Mouse (Mus musculus): ENCODE data around the gene Epor. TPM values are rescaled to one million over a fixed set of nuclear protein-coding genes. Genes with fewer than 3 reads are reported as not detected.
A peak's percentile ranks its signal among the peaks of the same experiment; 100 is the strongest.

Gene Epor
- 4.9 and 5.8 TPM in 2 replicates for polyA plus RNA-seq (2014; fragmentation: Nextera tagmentation; extraction: Ambion mirVana)

GRCm38 (mm10) chr9:21963417-21963816 is at the start of gene Epor:
Gene Epor (minus strand): TSS chr9:21963506.
- H3K36me3 ChIP-seq (ENCODE audit: control insufficient read depth, insufficient read depth, low read length): peaks cover 4% of the 10 kb centered on the region; the same call in 1 of the 2 replicates
- H3K4me3 ChIP-seq (ENCODE audit: low read depth, low read length): peak within 1 kb of the TSS; percentile 38
- H3K4me1 ChIP-seq (ENCODE audit: control insufficient read depth, insufficient read depth, low read length): 0 out of 2 replicates have a peak, but pooled peaks cover 10% of the 10 kb centered on the region
- no peak within 1 kb of the TSS; the same call in 1 of the 2 replicates for H3K9ac ChIP-seq (ENCODE audit: low read length)
- H3K27ac ChIP-seq (replicated peaks; ENCODE audit: low read depth, low read length): no peak within 1 kb of the TSS
- H3K4me2 ChIP-seq (ENCODE audit: low read depth, severe bottlenecking): peak within 1 kb of the TSS; percentile 76
- DNase-seq (ENCODE audit: low spot score) (peak; percentile 46), ATAC-seq (ENCODE audit: insufficient number of reproducible peaks, low FRiP score, low TSS enrichment, low read depth) (0 out of 2 replicates have a peak, but pooled peaks have one; percentile 49)
- peaks cover 36% of the 10 kb centered on the region for H3K27me3 ChIP-seq (ENCODE audit: control insufficient read depth, insufficient read depth, low read length)
- 18% methylated on average over 8 of the region's 8 CpGs for WGBS
- H3K9me3 ChIP-seq (ENCODE audit: control insufficient read depth, low read length): no peaks in the 10 kb centered on the region

DNA sequence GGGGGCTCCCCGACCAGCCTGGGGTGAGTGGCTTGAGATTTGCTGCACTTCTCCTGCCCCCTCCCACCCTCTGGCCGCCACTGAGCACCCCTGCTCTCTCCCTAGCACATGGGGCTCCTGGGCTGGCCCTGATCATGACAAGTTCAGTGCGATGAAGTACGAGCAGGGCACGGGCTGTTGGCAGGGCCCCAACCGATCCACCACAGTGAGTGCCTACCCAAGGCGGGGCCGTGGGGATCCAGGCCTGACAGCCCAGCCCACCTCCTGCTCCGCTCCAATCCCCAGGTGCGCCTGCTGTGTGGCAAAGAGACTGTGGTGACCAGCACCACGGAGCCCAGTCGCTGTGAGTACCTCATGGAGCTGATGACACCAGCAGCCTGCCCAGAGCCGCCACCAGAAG is 49.4 kb upstream of the Epor start:
- H3K9me3 ChIP-seq (ENCODE audit: control insufficient read depth, low read length): no peaks in the 10 kb centered on the region
- no peak overlapping the region for H3K27ac ChIP-seq (replicated peaks; ENCODE audit: low read depth, low read length)
- DNase-seq (ENCODE audit: low spot score): no peak
- no peaks in the 10 kb centered on the region for H3K27me3 ChIP-seq (ENCODE audit: control insufficient read depth, insufficient read depth, low read length)
- H3K4me3 ChIP-seq (ENCODE audit: low read depth, low read length): no peak overlapping the region
- no peak overlapping the region for H3K9ac ChIP-seq (ENCODE audit: low read length)
- H3K4me1 ChIP-seq (ENCODE audit: control insufficient read depth, insufficient read depth, low read length): no peaks in the 10 kb centered on the region
- WGBS: 93% methylated on average over 13 of the region's 13 CpGs
- peaks cover 35% of the 10 kb centered on the region for H3K36me3 ChIP-seq (ENCODE audit: control insufficient read depth, insufficient read depth, low read length)
- H3K4me2 ChIP-seq (ENCODE audit: low read depth, severe bottlenecking): no peak overlapping the region
- no peak for ATAC-seq (ENCODE audit: insufficient number of reproducible peaks, low FRiP score, low TSS enrichment, low read depth)

GRCm38 (mm10) chr9:22011055-22011454 is 47.7 kb upstream of the Epor start:
- Histone ChIP-seq H3K4me2 (ENCODE audit: low read depth, severe bottlenecking) (no peak overlapping the region), H3K27me3 (ENCODE audit: control insufficient read depth, insufficient read depth, low read length) (no peaks in the 10 kb centered on the region), H3K9ac (ENCODE audit: low read length) (no peak overlapping the region), H3K36me3 (ENCODE audit: control insufficient read depth, insufficient read depth, low read length) (peaks cover 48% of the 10 kb centered on the region), H3K27ac (replicated peaks; ENCODE audit: low read depth, low read length) (no peak overlapping the region), H3K9me3 (ENCODE audit: control insufficient read depth, low read length) (no peaks in the 10 kb centered on the region), H3K4me3 (ENCODE audit: low read depth, low read length) (no peak overlapping the region), H3K4me1 (ENCODE audit: control insufficient read depth, insufficient read depth, low read length) (no peaks in the 10 kb centered on the region)
- no peak for DNase-seq (ENCODE audit: low spot score)
- 89% methylated on average over 5 of the region's 5 CpGs for WGBS
- ATAC-seq (ENCODE audit: insufficient number of reproducible peaks, low FRiP score, low TSS enrichment, low read depth): no peak

DNA sequence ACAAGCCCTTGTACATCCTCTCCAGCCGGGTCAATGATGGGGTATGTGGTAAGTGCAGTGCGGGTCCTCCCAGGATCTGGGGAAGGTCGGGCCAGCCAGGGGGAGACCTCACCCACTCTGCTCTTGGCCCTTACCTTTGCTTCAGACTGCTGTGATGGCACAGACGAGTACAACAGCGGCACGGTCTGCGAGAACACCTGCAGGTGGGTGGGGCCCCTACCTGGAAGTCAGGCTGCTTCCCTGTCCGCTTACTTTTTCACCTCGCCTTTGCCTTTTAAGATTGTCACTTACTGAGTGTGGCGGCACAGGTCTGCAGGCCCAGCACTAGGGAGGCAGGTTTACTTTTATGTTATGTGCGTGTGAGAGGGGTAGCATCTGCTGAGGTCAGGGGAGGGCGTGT is 41.2 kb upstream of the Epor start:
- 94% methylated on average over 12 of the region's 12 CpGs for WGBS
- peaks cover 10% of the 10 kb centered on the region for H3K4me1 ChIP-seq (ENCODE audit: control insufficient read depth, insufficient read depth, low read length)

GRCm38 (mm10) chr9:22003163-22003554 is 39.9 kb upstream of the Epor start:
- H3K4me2 ChIP-seq (ENCODE audit: low read depth, severe bottlenecking): peak overlapping the region; percentile 91
- H3K4me1 ChIP-seq (ENCODE audit: control insufficient read depth, insufficient read depth, low read length): peaks cover 10% of the 10 kb centered on the region
- WGBS: 1% methylated on average over 18 of the region's 18 CpGs
- peak overlapping the region; percentile 79 for H3K4me3 ChIP-seq (ENCODE audit: low read depth, low read length)
- no peaks in the 10 kb centered on the region for H3K27me3 ChIP-seq (ENCODE audit: control insufficient read depth, insufficient read depth, low read length)
- H3K27ac ChIP-seq (replicated peaks; ENCODE audit: low read depth, low read length): no peak overlapping the region
- peak overlapping the region; percentile 67 for H3K9ac ChIP-seq (ENCODE audit: low read length)
- H3K9me3 ChIP-seq (ENCODE audit: control insufficient read depth, low read length): no peaks in the 10 kb centered on the region
- DNase-seq (ENCODE audit: low spot score) (no peak), ATAC-seq (ENCODE audit: insufficient number of reproducible peaks, low FRiP score, low TSS enrichment, low read depth) (no peak; the same call in 1 of the 2 replicates)
- H3K36me3 ChIP-seq (ENCODE audit: control insufficient read depth, insufficient read depth, low read length): peaks cover 16% of the 10 kb centered on the region

More for the DNA sequence above, 41.2 kb upstream of the Epor start:
- no peak overlapping the region for H3K4me3 ChIP-seq (ENCODE audit: low read depth, low read length)
- H3K9ac ChIP-seq (ENCODE audit: low read length): no peak overlapping the region
- ATAC-seq (ENCODE audit: insufficient number of reproducible peaks, low FRiP score, low TSS enrichment, low read depth): no peak
- no peaks in the 10 kb centered on the region for H3K27me3 ChIP-seq (ENCODE audit: control insufficient read depth, insufficient read depth, low read length)
- H3K27ac ChIP-seq (replicated peaks; ENCODE audit: low read depth, low read length): no peak overlapping the region
- H3K4me2 ChIP-seq (ENCODE audit: low read depth, severe bottlenecking): no peak overlapping the region
- DNase-seq (ENCODE audit: low spot score): no peak
- no peaks in the 10 kb centered on the region for H3K9me3 ChIP-seq (ENCODE audit: control insufficient read depth, low read length)
- H3K36me3 ChIP-seq (ENCODE audit: control insufficient read depth, insufficient read depth, low read length): peaks cover 20% of the 10 kb centered on the region

GRCm38 (mm10) chr9:22002194-22003162 is 39.2 kb upstream of the Epor start, which contains the start of the genes Ccdc151 and Prkcsh:
Gene Ccdc151 (minus strand): TSS chr9:22002634.
Gene Prkcsh (plus strand): TSS chr9:22002806.
- Histone ChIP-seq H3K4me1 (ENCODE audit: control insufficient read depth, insufficient read depth, low read length) (peaks cover 10% of the 10 kb centered on the region), H3K27ac (replicated peaks; ENCODE audit: low read depth, low read length) (no peak within 1 kb of the TSS), H3K4me2 (ENCODE audit: low read depth, severe bottlenecking) (peak within 1 kb of the TSS; percentile 91), H3K4me3 (ENCODE audit: low read depth, low read length) (peak within 1 kb of the TSS; percentile 79), H3K9me3 (ENCODE audit: control insufficient read depth, low read length) (no peaks in the 10 kb centered on the region), H3K36me3 (ENCODE audit: control insufficient read depth, insufficient read depth, low read length) (peaks cover 11% of the 10 kb centered on the region; the same call in 1 of the 2 replicates), H3K27me3 (ENCODE audit: control insufficient read depth, insufficient read depth, low read length) (no peaks in the 10 kb centered on the region), H3K9ac (ENCODE audit: low read length) (peak within 1 kb of the TSS; percentile 67)
- peak; percentile 99 for ATAC-seq (ENCODE audit: insufficient number of reproducible peaks, low FRiP score, low TSS enrichment, low read depth)
- 6% methylated on average over 57 of the region's 57 CpGs for WGBS
- peak; percentile 98 for DNase-seq (ENCODE audit: low spot score)

GRCm38 (mm10) chr9:22001633-22002032 is 38.3 kb upstream of the Epor start:
- no peak for DNase-seq (ENCODE audit: low spot score)
- Histone ChIP-seq H3K9me3 (ENCODE audit: control insufficient read depth, low read length) (no peaks in the 10 kb centered on the region), H3K4me1 (ENCODE audit: control insufficient read depth, insufficient read depth, low read length) (peaks cover 10% of the 10 kb centered on the region), H3K27ac (replicated peaks; ENCODE audit: low read depth, low read length) (no peak overlapping the region), H3K4me2 (ENCODE audit: low read depth, severe bottlenecking) (no peak overlapping the region), H3K27me3 (ENCODE audit: control insufficient read depth, insufficient read depth, low read length) (no peaks in the 10 kb centered on the region), H3K9ac (ENCODE audit: low read length) (no peak overlapping the region), H3K36me3 (ENCODE audit: control insufficient read depth, insufficient read depth, low read length) (peaks cover 3% of the 10 kb centered on the region; the same call in 1 of the 2 replicates), H3K4me3 (ENCODE audit: low read depth, low read length) (no peak overlapping the region)
- 84% methylated on average over 4 of the region's 4 CpGs for WGBS
- ATAC-seq (ENCODE audit: insufficient number of reproducible peaks, low FRiP score, low TSS enrichment, low read depth): no peak

DNA sequence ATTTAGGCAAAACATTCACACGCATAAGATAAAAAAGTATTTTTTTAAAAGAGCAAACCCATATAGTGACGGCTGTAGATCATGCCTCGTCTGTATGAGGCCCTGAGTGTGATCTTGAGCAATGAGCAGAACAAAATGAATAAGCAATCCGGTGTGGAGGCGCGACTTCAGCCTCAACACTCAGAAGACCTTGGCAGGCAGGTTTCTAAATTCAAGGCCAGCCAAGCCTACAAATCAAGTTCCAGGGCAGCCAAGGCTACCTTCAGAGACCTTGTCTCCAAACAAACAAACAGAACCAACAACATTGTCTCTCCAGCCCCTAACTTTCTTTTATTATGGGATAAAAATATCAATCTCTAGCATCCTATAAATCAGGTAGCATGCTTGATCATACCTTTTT is 37.0 kb upstream of the Epor start:
- ATAC-seq (ENCODE audit: insufficient number of reproducible peaks, low FRiP score, low TSS enrichment, low read depth) (no peak), DNase-seq (ENCODE audit: low spot score) (no peak)
- no peak overlapping the region for H3K4me2 ChIP-seq (ENCODE audit: low read depth, severe bottlenecking)
- no peaks in the 10 kb centered on the region; the same call in 1 of the 2 replicates for H3K36me3 ChIP-seq (ENCODE audit: control insufficient read depth, insufficient read depth, low read length)
- H3K27me3 ChIP-seq (ENCODE audit: control insufficient read depth, insufficient read depth, low read length): no peaks in the 10 kb centered on the region
- H3K4me1 ChIP-seq (ENCODE audit: control insufficient read depth, insufficient read depth, low read length): peaks cover 10% of the 10 kb centered on the region
- no peak overlapping the region for H3K4me3 ChIP-seq (ENCODE audit: low read depth, low read length)
- WGBS: 92% methylated on average over 6 of the region's 6 CpGs
- H3K27ac ChIP-seq (replicated peaks; ENCODE audit: low read depth, low read length): no peak overlapping the region
- H3K9me3 ChIP-seq (ENCODE audit: control insufficient read depth, low read length): no peaks in the 10 kb centered on the region
- no peak overlapping the region for H3K9ac ChIP-seq (ENCODE audit: low read length)

Measured in limb, embryonic 11.5 days (tissue).